Mouse (Mus musculus): Measurements from ENCODE around the gene Hoxd10. TPM values are rescaled to one million over a fixed set of nuclear protein-coding genes. Genes with fewer than 3 reads are reported as not detected.

Hoxd10 gene
- total and polyA plus RNA-seq, 3 experiments = not detected

GRCm38 (mm10) chr2:74704393-74704998 is 12.8 kb downstream of the Hoxd10 start, which contains the start of gene Hoxd8:
Gene Hoxd8, plus strand, starts transcription at chr2:74704615.
- Histone ChIP-seq H3K4me2 (ENCODE audit: insufficient read depth, low read depth, poor library complexity, severe bottlenecking) (no peak within 1 kb of the TSS), H3K9ac (ENCODE audit: insufficient read depth, low read depth) (no peak within 1 kb of the TSS), H3K27me3 (replicated peaks) (peaks cover 6% of the 10 kb centered on the region), H3K9me3 (replicated peaks; ENCODE audit: low read length) (no peaks in the 10 kb centered on the region), H3K79me2 (replicated peaks; ENCODE audit: control insufficient read depth, extremely low read depth, insufficient read depth, poor library complexity, severe bottlenecking) (no peaks in the 10 kb centered on the region), H3K36me3 (replicated peaks in 1 of 2; ENCODE audit: control insufficient read depth in 1 of 2, insufficient read depth in 1 of 2, low read length in 1 of 2) (no peaks in the 10 kb centered on the region), H3K27ac (ENCODE audit: insufficient read depth, low read depth) (no peak within 1 kb of the TSS), H3K4me3 (replicated peaks in 1 of 3; ENCODE audit: low read depth in 2 of 3, low read length in 2 of 3, poor library complexity in 1 of 3) (peak within 1 kb of the TSS in 1 of 3 experiments; percentile 50), H3K4me1 (ENCODE audit: control insufficient read depth in 1 of 2, insufficient read depth in 2 of 2) (no peaks in the 10 kb centered on the region; a peak in 1 of 4 replicates)
- in situ Hi-C loops (cut with MboI; ENCODE audit: low pct_ligation_motif_present, low pct_unique_long_range_greater_than_20kb, low sequenced_read_pairs) (loop anchor here (25.0 kb wide), 1 partner anchor 883 kb away; no protein-coding TSS in a partner anchor), dilution Hi-C loops (cut with MboI; ENCODE audit: extremely low pct_ligation_motif_present, extremely low pct_unique_long_range_greater_than_20kb, low sequenced_read_pairs) (no loop called here)
- TF ChIP-seq ZMIZ1 (IDR thresholded peaks at IDR 0.05; ENCODE audit: low read depth, low read length) (no peak), ZC3H11A (IDR thresholded peaks at IDR 0.05; ENCODE audit: low read depth, low read length) (no peak), GABPA (IDR thresholded peaks at IDR 0.05; ENCODE audit: insufficient replicate concordance, low read depth, low read length) (no peak), MXI1 (IDR thresholded peaks at IDR 0.05; ENCODE audit: low read depth, low read length) (no peak), RAD21 (IDR thresholded peaks at IDR 0.05; ENCODE audit: low read depth, low read length) (no peak), ETS1 (conservative IDR thresholded peaks at IDR 0.05; ENCODE audit: low read depth, low read length) (no peak), MAX (IDR thresholded peaks at IDR 0.05; ENCODE audit: low read length) (no peak), EP300 (IDR thresholded peaks at IDR 0.05; ENCODE audit: low read length) (no peak), ELF1 (IDR thresholded peaks at IDR 0.05; ENCODE audit: low read depth, low read length) (no peak), KAT2A (IDR thresholded peaks at IDR 0.05; ENCODE audit: insufficient replicate concordance, low read length) (no peak), CHD1 (IDR thresholded peaks at IDR 0.05; ENCODE audit: low read depth, low read length) (no peak), HCFC1 (IDR thresholded peaks at IDR 0.05; ENCODE audit: low read depth, low read length) (no peak), UBTF (IDR thresholded peaks at IDR 0.05; ENCODE audit: low read depth, low read length) (no peak), ZNF384 (IDR thresholded peaks at IDR 0.05; ENCODE audit: low read depth, low read length) (no peak), IRF4 (IDR thresholded peaks at IDR 0.05; ENCODE audit: low read depth, low read length) (no peak), E2F4 (IDR thresholded peaks at IDR 0.05; ENCODE audit: insufficient replicate concordance, low read depth, low read length) (no peak), SMC3 (IDR thresholded peaks at IDR 0.05; ENCODE audit: low read depth, low read length) (no peak), MAFK (IDR thresholded peaks at IDR 0.05; ENCODE audit: insufficient replicate concordance, low read length) (no peak)
- no peak for DNase-seq (ENCODE audit: extremely low read depth)

- Histone ChIP-seq H3K4me3 (replicated peaks in 1 of 3; ENCODE audit: low read depth in 2 of 3, low read length in 2 of 3, poor library complexity in 1 of 3) (peak overlapping the region in 1 of 3 experiments; percentile 50), H3K79me2 (replicated peaks; ENCODE audit: control insufficient read depth, extremely low read depth, insufficient read depth, poor library complexity, severe bottlenecking) (no peaks in the 10 kb centered on the region), H3K9ac (ENCODE audit: insufficient read depth, low read depth) (no peak overlapping the region), H3K36me3 (replicated peaks in 1 of 2; ENCODE audit: control insufficient read depth in 1 of 2, insufficient read depth in 1 of 2, low read length in 1 of 2) (no peaks in the 10 kb centered on the region), H3K4me2 (ENCODE audit: insufficient read depth, low read depth, poor library complexity, severe bottlenecking) (no peak overlapping the region), H3K27me3 (replicated peaks) (peaks cover 6% of the 10 kb centered on the region), H3K27ac (ENCODE audit: insufficient read depth, low read depth) (no peak overlapping the region), H3K4me1 (ENCODE audit: control insufficient read depth in 1 of 2, insufficient read depth in 2 of 2) (peaks cover 0 to 4% of the 10 kb centered on the region in 2 experiments; a peak in 2 of 4 replicates), H3K9me3 (replicated peaks; ENCODE audit: low read length) (no peaks in the 10 kb centered on the region)
- dilution Hi-C loops (cut with MboI; ENCODE audit: extremely low pct_ligation_motif_present, extremely low pct_unique_long_range_greater_than_20kb, low sequenced_read_pairs) (no loop called here), in situ Hi-C loops (cut with MboI; ENCODE audit: low pct_ligation_motif_present, low pct_unique_long_range_greater_than_20kb, low sequenced_read_pairs) (loop anchor here (25.0 kb wide), 1 partner anchor 882 kb away; no protein-coding TSS in a partner anchor)
- TF ChIP-seq MEF2A (IDR thresholded peaks at IDR 0.05; ENCODE audit: borderline replicate concordance, low read depth, low read length) = no peak
- TF ChIP-seq ZMIZ1 (IDR thresholded peaks at IDR 0.05; ENCODE audit: low read depth, low read length) = no peak
- TF ChIP-seq TCF12 (IDR thresholded peaks at IDR 0.05; ENCODE audit: low read depth, low read length) = no peak
- TF ChIP-seq TBP (conservative IDR thresholded peaks at IDR 0.05; ENCODE audit: low read depth, low read length) = no peak
- no peak for TF ChIP-seq CHD2 (IDR thresholded peaks at IDR 0.05; ENCODE audit: low read length)
- TF ChIP-seq SMC3 (IDR thresholded peaks at IDR 0.05; ENCODE audit: low read depth, low read length) = no peak
- no peak for DNase-seq (ENCODE audit: extremely low read depth)
These were observed 13.3 kb downstream of the Hoxd10 start for GRCm38 (mm10) chr2:74704999-74705466.
